Mouse (Mus musculus): Measurements from ENCODE around the gene BC024978. TPM values are rescaled to one million over a fixed set of nuclear protein-coding genes. Genes with fewer than 3 reads are reported as not detected.

The BC024978 gene
- polyA plus RNA-seq, 1 experiment from 2014 or later = 13.2 TPM

- CTCF ChIA-PET = no interaction called here
- H3K27me3 ChIP-seq = no peaks in the 10 kb centered on the region
- TF ChIP-seq CTCF (IDR thresholded peaks at IDR 0.05) = no peak
- POLR2A ChIA-PET = no interaction called here
- ATAC-seq (no peak), DNase-seq (ENCODE audit: low read depth, low spot score) (no peak)
- in situ Hi-C loops (cut with MboI; ENCODE audit: low pct_unique_long_range_greater_than_20kb) = loop anchor here (25.0 kb wide), 1 partner anchor 312 kb away; the partner anchor contains the start of genes Prx and Sertad1
Observed at GRCm38 (mm10) chr7:27174896-27175295, 20.7 kb upstream of the BC024978 start.

GRCm38 (mm10) chr7:27177942-27178323 is 17.6 kb upstream of the BC024978 start:
- no peak for ATAC-seq
- in situ Hi-C loops (cut with MboI; ENCODE audit: low pct_unique_long_range_greater_than_20kb) = loop anchor here (25.0 kb wide), 1 partner anchor 309 kb away; the partner anchor contains the start of genes Prx and Sertad1
- no peak for TF ChIP-seq CTCF (IDR thresholded peaks at IDR 0.05)
- CTCF ChIA-PET = interaction anchor here (1.2 to 2.9 kb wide), 5 partner anchors 12 to 18 kb away, joined by 3 to 11 read pairs (median 3); no protein-coding TSS in a partner anchor
- H3K27me3 ChIP-seq = no peaks in the 10 kb centered on the region
- POLR2A ChIA-PET = no interaction called here
- DNase-seq (ENCODE audit: low read depth, low spot score) = no peak

- POLR2A ChIA-PET = interaction anchor here (1.0 to 1.4 kb wide), 2 partner anchors 12 to 47 kb away, joined by 3 to 6 read pairs; partner anchors contain the start of gene Egln2
Observed at GRCm38 (mm10) chr7:27178324-27179216, 17.0 kb upstream of the BC024978 start, which contains the start of gene Rab4b. Rab4b (minus strand) TSS chr7:27178896.

GRCm38 (mm10) chr7:27179217-27179918 is 16.2 kb upstream of the BC024978 start:
- POLR2A ChIA-PET = interaction anchor here (1.0 to 1.4 kb wide), 3 partner anchors 13 to 47 kb away, joined by 3 to 6 read pairs (median 3); partner anchors contain the start of gene Egln2

More at GRCm38 (mm10) chr7:27178324-27179216, 17.0 kb upstream of the BC024978 start, which contains the start of gene Rab4b:
- in situ Hi-C loops (cut with MboI; ENCODE audit: low pct_unique_long_range_greater_than_20kb) = loop anchor here (25.0 kb wide), 1 partner anchor 309 kb away; the partner anchor contains the start of genes Prx and Sertad1
- CTCF ChIA-PET = interaction anchor here (1.2 to 2.9 kb wide), 4 partner anchors 13 to 23 kb away, joined by 3 to 11 read pairs (median 6); no protein-coding TSS in a partner anchor
- peak; percentile 61 for TF ChIP-seq CTCF (IDR thresholded peaks at IDR 0.05)
- H3K27me3 ChIP-seq = no peaks in the 10 kb centered on the region
- ATAC-seq = peak; percentile 93
- DNase-seq (ENCODE audit: low read depth, low spot score) = peak; percentile 96

GRCm38 (mm10) chr7:27180036-27180435 is 15.5 kb upstream of the BC024978 start:
- TF ChIP-seq CTCF (IDR thresholded peaks at IDR 0.05) = no peak
- in situ Hi-C loops (cut with MboI; ENCODE audit: low pct_unique_long_range_greater_than_20kb) = loop anchor here (25.0 kb wide), 1 partner anchor 307 kb away; the partner anchor contains the start of genes Prx and Sertad1
- H3K27me3 ChIP-seq = no peaks in the 10 kb centered on the region
- ChIA-PET CTCF (interaction anchor here (1.0 to 2.9 kb wide), 2 partner anchors 13 to 17 kb away, joined by 3 to 9 read pairs; no protein-coding TSS in a partner anchor), POLR2A (interaction anchor here (1.2 to 1.4 kb wide), 2 partner anchors 13 to 20 kb away, joined by 3 to 6 read pairs; partner anchors contain the start of gene Egln2)
- no peak for ATAC-seq
- DNase-seq (ENCODE audit: low read depth, low spot score) = no peak

More at GRCm38 (mm10) chr7:27179217-27179918, 16.2 kb upstream of the BC024978 start:
- TF ChIP-seq CTCF (IDR thresholded peaks at IDR 0.05) = no peak
- H3K27me3 ChIP-seq = no peaks in the 10 kb centered on the region
- ATAC-seq (peak; percentile 0), DNase-seq (ENCODE audit: low read depth, low spot score) (no peak)
- in situ Hi-C loops (cut with MboI; ENCODE audit: low pct_unique_long_range_greater_than_20kb) = loop anchor here (25.0 kb wide), 1 partner anchor 308 kb away; the partner anchor contains the start of genes Prx and Sertad1
- CTCF ChIA-PET = interaction anchor here (1.0 to 2.9 kb wide), 4 partner anchors 13 to 24 kb away, joined by 3 to 11 read pairs (median 6); no protein-coding TSS in a partner anchor

- ATAC-seq (no peak), DNase-seq (ENCODE audit: low read depth, low spot score) (no peak)
- POLR2A ChIA-PET = no interaction called here
- TF ChIP-seq CTCF (IDR thresholded peaks at IDR 0.05) = no peak
- in situ Hi-C loops (cut with MboI; ENCODE audit: low pct_unique_long_range_greater_than_20kb) = loop anchor here (25.0 kb wide), 1 partner anchor 306 kb away; the partner anchor contains the start of genes Prx and Sertad1
- CTCF ChIA-PET = interaction anchor here (0.7 to 1.1 kb wide), 2 partner anchors 13 to 21 kb away, joined by 3 read pairs; no protein-coding TSS in a partner anchor
- H3K27me3 ChIP-seq = no peaks in the 10 kb centered on the region
Observed at GRCm38 (mm10) chr7:27180837-27181695, 14.5 kb upstream of the BC024978 start, which contains the start of the genes Gm21983 and Mia. Gm21983 (minus strand) TSS chr7:27181086. Mia (minus strand) TSS chr7:27181157.

GRCm38 (mm10) chr7:27182498-27182897 is 13.1 kb upstream of the BC024978 start:
- no peak for ATAC-seq
- TF ChIP-seq CTCF (IDR thresholded peaks at IDR 0.05) = no peak
- in situ Hi-C loops (cut with MboI; ENCODE audit: low pct_unique_long_range_greater_than_20kb) = loop anchor here (25.0 kb wide), 1 partner anchor 305 kb away; the partner anchor contains the start of genes Prx and Sertad1
- no peaks in the 10 kb centered on the region for H3K27me3 ChIP-seq
- no peak for DNase-seq (ENCODE audit: low read depth, low spot score)
- POLR2A ChIA-PET = interaction anchor here (0.9 kb wide), 1 partner anchor 22 kb away, joined by 4 read pairs; no protein-coding TSS in a partner anchor
- CTCF ChIA-PET = interaction anchor here (0.8 to 1.1 kb wide), 2 partner anchors 22 to 57 kb away, joined by 3 read pairs; no protein-coding TSS in a partner anchor

- in situ Hi-C loops (cut with MboI; ENCODE audit: low pct_unique_long_range_greater_than_20kb) = loop anchor here (25.0 kb wide), 1 partner anchor 302 kb away; the partner anchor contains the start of genes Prx and Sertad1
- no peak for DNase-seq (ENCODE audit: low read depth, low spot score)
Observed at GRCm38 (mm10) chr7:27184964-27185363, 10.6 kb upstream of the BC024978 start.

More at GRCm38 (mm10) chr7:27184964-27185363, 10.6 kb upstream of the BC024978 start:
- CTCF ChIA-PET = interaction anchor here (1.1 kb wide), 1 partner anchor 25 kb away, joined by 3 read pairs; no protein-coding TSS in a partner anchor
- peak; percentile 12 for ATAC-seq
- peak; percentile 78 for TF ChIP-seq CTCF (IDR thresholded peaks at IDR 0.05)
- no peaks in the 10 kb centered on the region for H3K27me3 ChIP-seq
- POLR2A ChIA-PET = no interaction called here

All from Patski (cell line).